Mouse (Mus musculus) embryonic facial prominence, embryonic 10.5 days (tissue): Measurements from ENCODE around the gene Nfe2l1. TPM values are rescaled to one million over a fixed set of nuclear protein-coding genes. Genes with fewer than 3 reads are reported as not detected.
"Not testable (repeated sequence)": the region's sequence is repeated elsewhere in the genome, so short reads cannot be mapped to it uniquely, and the experiment has no call there.

Experiments used
- DNase-seq: peaks from one replicate; pipeline ENCODE4 v3.0.0-alpha.2; 2017; ENCODE audit warnings: low spot score
- H3K27ac ChIP-seq: fragments of 300-500 bp; sonication (generic); replicated peaks from 2 replicates; pipeline ENCODE4 v1.5.1; 2016; ENCODE audit warnings: mild to moderate bottlenecking
- H3K27me3 ChIP-seq: fragments of 300-500 bp; sonication (generic); replicated peaks from 2 replicates; pipeline ENCODE4 v1.6.1; 2016; ENCODE audit warnings: low read depth, mild to moderate bottlenecking; ENCODE audit not compliant: poor library complexity, severe bottlenecking
- H3K36me3 ChIP-seq: fragments of 300-500 bp; sonication (generic); replicated peaks from 2 replicates; pipeline ENCODE4 v1.6.1; 2016; ENCODE audit warnings: mild to moderate bottlenecking, moderate library complexity
- H3K4me1 ChIP-seq: fragments of 300-500 bp; sonication (generic); 2 replicates; pipeline ENCODE4 v1.6.1; 2016
- H3K4me3 ChIP-seq: fragments of 300-500 bp; sonication (generic); 2 replicates; pipeline ENCODE4 v1.5.1; 2016; ENCODE audit warnings: mild to moderate bottlenecking, moderate library complexity
- H3K9me3 ChIP-seq: fragments of 300-500 bp; sonication (generic); 2 replicates; pipeline ENCODE4 v1.6.1; 2016; ENCODE audit warnings: mild to moderate bottlenecking
- WGBS: fragments of 180-500 bp; shearing (Covaris S2); methylation state at CpG from one replicate; pipeline ENCODE4 v1.1.7; 2016; 5-methylcytosine and 5-hydroxymethylcytosine counted together
- polyA plus RNA-seq: library from polyadenylated mRNA; unstranded; fragments of >200 nt; fragmentation: Nextera tagmentation; extraction: Ambion mirVana; gene quantifications from 2 replicates; pipeline ENCODE4 v1.2.1, GENCODE M21; 2016

The Nfe2l1 gene
- polyA plus RNA-seq, 1 experiment from 2014 or later = 65.4 TPM

DNA sequence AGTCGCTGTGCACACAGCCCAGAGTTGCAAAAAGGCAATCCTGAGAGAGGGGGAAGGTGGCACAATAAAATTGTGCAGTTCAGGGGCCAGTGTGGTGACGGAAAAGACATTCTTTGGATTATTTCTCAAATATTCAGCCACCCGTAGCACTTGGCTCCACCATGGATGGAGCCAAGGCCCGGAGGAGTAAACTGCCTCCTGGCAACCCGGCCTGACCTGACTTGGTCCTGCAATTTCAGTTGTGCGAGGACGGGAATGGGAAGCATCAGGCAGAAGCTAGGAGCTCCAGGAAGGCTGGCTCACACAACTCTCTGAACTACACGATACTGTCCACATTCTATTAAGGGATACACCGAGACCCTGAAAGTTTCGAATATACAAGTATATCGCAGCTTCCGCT, 32.8 kb upstream of the Nfe2l1 start:
- no peaks in the 10 kb centered on the region for H3K9me3 ChIP-seq
- H3K27ac ChIP-seq = 0 out of 2 replicates have a peak overlapping the region, but pooled peaks have one; percentile 40
- peaks cover 41% of the 10 kb centered on the region for H3K4me1 ChIP-seq
- no peak for DNase-seq
- peaks cover 4% of the 10 kb centered on the region; the same call in 1 of the 2 replicates for H3K27me3 ChIP-seq
- no peaks in the 10 kb centered on the region for H3K36me3 ChIP-seq
- peak overlapping the region; percentile 60 for H3K4me3 ChIP-seq
- WGBS = 74% methylated on average over 12 of the region's 12 CpGs

DNA sequence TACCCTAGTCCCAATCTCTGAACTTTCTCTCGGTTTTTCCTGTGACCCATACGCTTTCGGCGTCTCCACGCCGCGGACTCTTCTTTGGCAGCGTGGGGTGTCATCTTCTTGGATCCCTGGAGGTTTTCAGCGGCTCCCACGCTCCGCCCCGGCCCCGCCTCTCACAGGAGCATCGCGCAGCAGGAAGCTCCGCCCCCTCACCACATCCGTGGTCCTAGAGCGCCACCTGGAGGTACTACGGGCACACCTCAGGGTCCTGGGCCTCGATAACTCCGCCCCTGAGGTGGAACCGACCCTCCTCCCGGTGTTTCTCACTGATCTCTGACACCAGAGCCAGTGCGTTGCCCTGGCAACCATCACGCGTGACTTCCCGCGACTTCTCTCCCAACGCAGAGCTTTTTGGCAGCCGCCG, 32.1 kb upstream of the Nfe2l1 start:
- no peaks in the 10 kb centered on the region for H3K9me3 ChIP-seq
- H3K27me3 ChIP-seq = peaks cover 4% of the 10 kb centered on the region; the same call in 1 of the 2 replicates
- H3K36me3 ChIP-seq = no peaks in the 10 kb centered on the region
- DNase-seq = peak; percentile 96
- peaks cover 41% of the 10 kb centered on the region for H3K4me1 ChIP-seq
- H3K27ac ChIP-seq = 0 out of 2 replicates have a peak overlapping the region, but pooled peaks have one; percentile 40
- H3K4me3 ChIP-seq = peak overlapping the region; percentile 60
- under 1% methylated on average over 31 of the region's 31 CpGs for WGBS

DNA sequence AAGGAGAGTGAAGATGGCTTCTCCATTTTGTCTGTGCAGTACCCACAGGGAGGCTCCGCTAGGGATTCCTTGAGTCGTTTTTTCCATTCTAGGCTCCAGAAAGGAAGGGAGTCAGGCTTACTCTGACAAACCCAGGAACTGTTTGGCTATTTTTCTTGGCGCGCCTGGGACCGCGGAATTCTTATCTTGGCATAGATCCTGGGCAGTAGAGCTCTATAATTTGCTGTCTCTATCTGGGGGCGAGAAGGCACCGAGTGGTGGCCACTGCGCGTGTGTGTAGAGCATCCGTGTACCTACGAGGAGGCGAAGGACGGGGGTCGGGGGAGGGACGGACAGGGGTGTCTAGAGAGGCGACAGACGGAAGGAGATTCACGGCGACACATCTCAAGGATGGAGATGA, 31.7 kb upstream of the Nfe2l1 start:
- Histone ChIP-seq H3K27me3 (peaks cover 4% of the 10 kb centered on the region; the same call in 1 of the 2 replicates), H3K4me1 (peaks cover 41% of the 10 kb centered on the region), H3K27ac (no peak overlapping the region), H3K36me3 (no peaks in the 10 kb centered on the region), H3K4me3 (peak overlapping the region; percentile 60), H3K9me3 (no peaks in the 10 kb centered on the region)
- 1% methylated on average over 20 of the region's 20 CpGs for WGBS
- DNase-seq = no peak

DNA sequence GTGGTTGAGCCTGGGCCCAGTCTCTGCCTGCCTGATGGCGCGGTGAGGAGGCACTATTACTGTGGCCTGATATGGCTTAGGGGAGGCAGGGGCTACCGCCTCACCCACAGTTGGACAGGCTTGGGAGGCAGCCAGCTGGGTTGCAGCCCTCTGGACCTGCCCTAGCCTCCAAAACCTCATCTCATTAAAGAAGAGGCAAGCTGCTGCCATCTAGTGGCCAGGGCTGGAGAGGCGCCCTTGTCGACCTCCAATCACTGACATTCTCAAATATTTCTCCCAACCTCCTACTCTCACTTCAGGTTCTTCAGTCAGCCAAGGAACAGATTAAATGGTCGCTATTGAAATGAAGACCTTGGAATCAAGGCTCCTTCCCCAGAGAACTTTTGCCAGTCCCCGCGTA, 30.8 kb upstream of the Nfe2l1 start:
- Histone ChIP-seq H3K36me3 (no peaks in the 10 kb centered on the region), H3K27me3 (peaks cover 4% of the 10 kb centered on the region; the same call in 1 of the 2 replicates), H3K27ac (no peak overlapping the region), H3K4me1 (peaks cover 41% of the 10 kb centered on the region), H3K4me3 (peak overlapping the region; percentile 60; the same call in 1 of the 2 replicates), H3K9me3 (no peaks in the 10 kb centered on the region)
- WGBS = 9% methylated on average over 8 of the region's 8 CpGs
- peak; percentile 86 for DNase-seq

DNA sequence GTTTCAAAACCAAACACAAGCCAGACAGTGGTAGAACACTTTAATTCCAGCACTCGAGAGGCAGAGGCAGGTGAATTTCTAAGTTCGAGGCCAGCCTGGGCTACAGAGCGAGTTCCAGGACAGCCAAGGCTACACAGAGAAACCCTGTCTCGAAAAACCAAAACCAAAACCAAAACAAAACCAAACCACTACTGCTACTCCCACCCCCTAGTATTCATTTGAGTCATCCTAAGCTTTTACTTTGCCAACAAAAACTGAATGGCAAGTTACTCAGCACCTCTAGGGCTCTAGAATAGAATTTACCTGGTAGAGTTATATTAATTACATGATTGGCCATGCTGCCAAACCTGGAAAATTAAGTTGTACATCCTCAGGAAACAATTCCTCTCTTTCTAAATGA, 29.9 kb upstream of the Nfe2l1 start:
- no peak for DNase-seq

DNA sequence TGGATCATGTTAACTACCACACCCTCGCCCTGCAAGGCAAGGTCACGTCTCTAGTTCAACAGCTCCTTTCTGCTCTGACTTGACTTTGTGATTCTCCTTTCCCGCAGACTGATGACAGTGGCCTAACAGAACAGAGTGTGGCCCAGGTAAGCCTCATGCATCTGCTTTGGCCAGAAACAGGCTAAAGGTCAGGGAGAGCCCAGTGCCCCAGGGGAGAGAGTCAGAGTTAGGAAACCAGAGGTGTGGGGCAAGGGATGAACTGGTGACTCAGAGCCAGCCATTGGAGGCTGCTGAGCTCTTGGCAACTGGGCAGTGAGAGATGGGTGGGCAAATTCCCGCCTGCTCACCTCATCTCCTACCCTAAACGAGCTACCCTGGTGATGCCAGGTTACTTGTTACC, 27.7 kb upstream of the Nfe2l1 start:
- Histone ChIP-seq H3K4me3 (no peak overlapping the region), H3K27me3 (no peaks in the 10 kb centered on the region), H3K27ac (no peak overlapping the region), H3K36me3 (no peaks in the 10 kb centered on the region), H3K9me3 (no peaks in the 10 kb centered on the region), H3K4me1 (peaks cover 22% of the 10 kb centered on the region)
- WGBS = 77% methylated on average over 5 of the region's 5 CpGs
- DNase-seq = no peak

More for the DNA sequence above, 29.9 kb upstream of the Nfe2l1 start:
- WGBS = 94% methylated on average over 4 of the region's 4 CpGs
- Histone ChIP-seq H3K27me3 (peaks cover 4% of the 10 kb centered on the region; the same call in 1 of the 2 replicates), H3K4me3 (no peak overlapping the region), H3K27ac (no peak overlapping the region), H3K4me1 (peaks cover 41% of the 10 kb centered on the region), H3K36me3 (no peaks in the 10 kb centered on the region), H3K9me3 (no peaks in the 10 kb centered on the region)

DNA sequence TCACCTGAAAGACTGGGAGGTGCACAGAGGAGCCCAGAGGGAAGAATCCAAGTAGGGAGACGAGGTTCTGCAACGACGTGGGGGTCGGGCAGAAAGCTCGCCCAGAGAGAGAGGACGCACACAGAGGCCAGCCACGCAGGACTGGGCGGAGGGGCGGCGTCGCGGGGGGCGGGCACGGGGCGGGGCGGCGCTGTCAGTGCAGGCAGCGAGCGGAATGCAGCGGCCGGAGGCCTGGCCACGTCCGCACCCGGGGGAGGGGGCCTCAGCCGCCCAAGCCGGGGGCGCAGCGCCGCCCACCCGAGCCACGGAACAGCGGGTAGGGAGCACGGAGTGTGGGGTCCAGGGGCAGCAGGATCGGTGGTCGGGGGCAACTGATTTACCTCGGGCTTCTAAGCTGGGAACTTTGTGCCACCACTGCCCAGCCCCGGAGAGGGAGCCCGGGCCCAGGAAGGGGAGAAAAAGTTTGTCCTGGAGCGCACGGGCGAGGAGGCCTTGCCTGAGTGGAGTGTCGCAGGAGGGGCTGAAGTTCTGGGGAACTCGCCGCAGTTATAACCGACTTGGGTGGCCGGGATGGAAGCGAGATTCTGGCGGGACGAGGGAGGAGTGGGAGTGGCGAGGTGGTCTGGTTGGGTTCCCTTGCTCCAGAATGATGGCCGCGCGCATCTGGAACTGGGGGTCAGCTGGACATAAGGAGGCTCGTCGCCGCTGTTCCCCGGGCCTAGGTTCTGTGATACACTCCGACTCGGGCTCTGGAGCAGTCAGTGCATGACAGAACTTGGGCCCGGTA, 20.1 kb upstream of the Nfe2l1 start, which contains the start of gene Copz2:
Gene Copz2, plus strand, starts transcription at position 190 of the 787 bp plus-strand sequence.
- no peaks in the 10 kb centered on the region for H3K36me3 ChIP-seq
- H3K27me3 ChIP-seq = peaks cover 13% of the 10 kb centered on the region
- peak within 1 kb of the TSS; percentile 87 for H3K4me3 ChIP-seq
- 1% methylated on average over 60 of the region's 60 CpGs for WGBS
- H3K4me1 ChIP-seq = peaks cover 29% of the 10 kb centered on the region
- H3K9me3 ChIP-seq = no peaks in the 10 kb centered on the region
- peak; percentile 83 for DNase-seq
- H3K27ac ChIP-seq = peak within 1 kb of the TSS; percentile 82

DNA sequence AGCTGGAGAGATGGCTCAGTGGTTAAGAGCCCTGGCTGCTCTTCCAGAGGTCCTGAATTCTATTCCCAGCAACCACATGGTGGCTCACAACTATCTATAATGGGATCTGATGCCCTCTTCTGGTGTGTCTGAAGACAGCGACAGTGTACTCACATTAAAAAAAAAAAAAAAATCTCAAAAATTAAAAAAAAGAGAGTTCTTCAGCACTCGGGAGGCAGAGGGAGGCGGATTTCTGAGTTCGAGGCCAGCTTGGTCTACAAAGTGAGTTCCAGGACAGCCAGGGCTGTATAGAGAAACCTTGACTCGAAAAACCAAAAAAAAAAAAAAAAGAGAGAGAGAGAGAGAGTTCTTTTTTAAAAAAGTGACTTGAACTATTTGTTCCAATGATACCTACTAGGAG, 19.4 kb upstream of the Nfe2l1 start:
- H3K4me3 ChIP-seq = peak overlapping the region; percentile 87
- not testable (repeated sequence) for H3K9me3 ChIP-seq, DNase-seq, H3K36me3 ChIP-seq, H3K27ac ChIP-seq
- WGBS = 75% methylated on average over 5 of the region's 5 CpGs
- peaks cover 29% of the 10 kb centered on the region for H3K4me1 ChIP-seq
- H3K27me3 ChIP-seq = peaks cover 13% of the 10 kb centered on the region

DNA sequence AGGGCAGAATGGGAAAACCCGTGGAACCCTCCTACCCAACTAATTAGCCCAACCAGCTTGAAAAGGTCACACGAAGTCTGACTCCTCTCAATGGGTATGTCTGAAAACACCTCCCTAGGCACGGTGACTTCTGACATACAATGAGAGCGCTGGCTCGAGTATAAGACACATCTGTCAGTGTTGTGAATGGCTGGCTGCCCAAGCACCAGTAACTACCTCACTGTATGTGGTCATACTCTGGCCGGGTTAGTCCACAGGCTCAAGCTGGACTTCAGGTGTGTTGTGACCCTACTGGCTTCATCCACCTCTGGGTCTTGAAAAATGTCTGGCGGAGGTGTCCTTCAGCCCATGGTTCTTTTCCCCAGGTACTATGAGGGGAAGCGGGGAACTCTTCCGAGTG, 18.9 kb upstream of the Nfe2l1 start:
- 66% methylated on average over 9 of the region's 9 CpGs for WGBS
- Histone ChIP-seq H3K27ac (no peak overlapping the region), H3K27me3 (peaks cover 13% of the 10 kb centered on the region), H3K4me1 (peaks cover 29% of the 10 kb centered on the region), H3K36me3 (no peaks in the 10 kb centered on the region), H3K4me3 (no peak overlapping the region), H3K9me3 (no peaks in the 10 kb centered on the region)
- DNase-seq = no peak

DNA sequence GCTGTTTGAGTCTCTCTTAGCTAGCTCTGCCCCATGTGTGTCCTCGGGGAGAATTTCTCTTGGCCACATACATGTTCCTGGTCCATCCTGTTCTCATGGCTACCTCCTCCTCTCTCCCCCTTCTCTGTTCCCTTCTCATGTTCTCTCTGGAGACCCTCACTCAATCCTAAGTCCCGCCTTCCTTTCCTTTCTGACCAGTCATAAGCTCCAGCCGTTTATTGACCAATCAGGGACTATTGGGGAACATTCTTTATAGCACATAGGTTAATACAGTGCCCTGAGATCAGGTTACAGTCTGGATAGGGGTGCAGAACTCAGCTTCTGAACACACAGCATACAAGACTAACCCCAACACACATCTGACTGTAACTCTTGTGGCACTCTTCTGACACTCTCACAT, 17.5 kb upstream of the Nfe2l1 start:
- H3K27ac ChIP-seq = peak overlapping the region; percentile 26; the same call in 1 of the 2 replicates
- no peaks in the 10 kb centered on the region for H3K36me3 ChIP-seq
- DNase-seq = peak; percentile 48
- H3K4me1 ChIP-seq = peaks cover 29% of the 10 kb centered on the region
- H3K4me3 ChIP-seq = no peak overlapping the region
- 52% methylated on average over 3 of the region's 3 CpGs for WGBS
- H3K9me3 ChIP-seq = no peaks in the 10 kb centered on the region
- peaks cover 13% of the 10 kb centered on the region for H3K27me3 ChIP-seq

DNA sequence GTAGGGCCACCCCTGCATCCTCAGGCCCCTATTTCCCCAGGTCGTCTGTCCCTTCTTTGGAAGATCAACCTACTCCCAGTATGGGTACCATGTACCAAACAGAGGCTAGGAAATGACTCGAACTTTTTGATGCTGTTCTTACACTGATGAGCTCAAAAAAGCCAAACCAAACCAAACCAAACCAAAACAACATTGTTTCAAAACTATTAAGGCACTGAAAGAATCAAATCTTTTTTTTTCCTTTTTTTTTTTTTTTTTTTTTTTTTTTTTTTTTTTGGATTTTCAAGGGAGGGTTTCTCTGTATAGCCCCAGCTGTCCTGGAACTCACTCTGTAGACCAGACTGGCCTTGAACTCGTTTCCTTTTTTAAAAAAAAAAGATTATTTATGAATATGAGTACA, 13.9 kb upstream of the Nfe2l1 start:
- no peak overlapping the region for H3K4me3 ChIP-seq
- H3K4me1 ChIP-seq = peaks cover 17% of the 10 kb centered on the region
- no peaks in the 10 kb centered on the region for H3K9me3 ChIP-seq
- H3K36me3 ChIP-seq = no peaks in the 10 kb centered on the region
- no peaks in the 10 kb centered on the region for H3K27me3 ChIP-seq
- H3K27ac ChIP-seq = no peak overlapping the region
- 64% methylated on average over 3 of the region's 3 CpGs for WGBS
- no peak for DNase-seq

DNA sequence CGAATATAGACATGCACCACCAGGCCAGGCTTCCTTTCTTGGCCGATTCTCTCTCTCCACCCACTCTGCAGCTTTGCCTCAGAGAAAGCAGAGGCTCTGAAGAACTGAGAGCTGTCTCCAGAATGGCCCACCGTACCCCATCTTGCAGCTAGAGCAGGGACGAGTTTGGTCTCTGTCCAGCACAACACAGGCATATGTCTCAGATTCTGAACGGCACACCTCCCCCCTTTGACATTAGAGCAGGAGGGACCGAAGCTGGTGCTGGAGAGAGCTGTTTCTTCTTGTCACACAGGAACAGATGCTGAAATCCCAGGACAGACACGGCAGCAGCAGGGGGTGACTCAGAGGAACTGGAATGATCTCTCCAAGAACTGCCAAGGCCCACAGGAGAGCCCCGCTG, 10.5 kb upstream of the Nfe2l1 start:
- Histone ChIP-seq H3K27ac (no peak overlapping the region), H3K27me3 (no peaks in the 10 kb centered on the region), H3K36me3 (no peaks in the 10 kb centered on the region), H3K9me3 (no peaks in the 10 kb centered on the region), H3K4me3 (no peak overlapping the region), H3K4me1 (peaks cover 16% of the 10 kb centered on the region)
- 49% methylated on average over 8 of the region's 8 CpGs for WGBS
- no peak for DNase-seq

DNA sequence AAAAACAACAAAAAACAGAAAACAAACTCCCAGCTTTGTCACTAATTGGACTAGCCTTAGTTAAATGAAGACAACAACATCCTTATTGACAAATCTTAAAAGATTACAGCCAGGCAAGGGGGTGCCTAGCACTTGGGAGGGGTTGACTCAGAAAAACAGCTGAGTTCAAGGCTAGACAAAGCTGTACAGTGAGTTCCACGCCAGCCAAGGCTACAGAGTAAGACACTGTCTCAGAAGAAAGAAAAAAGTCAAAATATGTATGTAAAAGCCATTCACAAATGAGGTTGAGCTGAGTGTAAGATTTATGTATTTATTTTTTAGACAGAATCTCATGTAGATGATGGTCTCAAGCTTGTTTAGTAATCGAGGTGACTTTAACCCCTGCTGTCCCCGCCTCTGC, 10.1 kb upstream of the Nfe2l1 start:
- no peak for DNase-seq
- Histone ChIP-seq H3K9me3 (no peaks in the 10 kb centered on the region), H3K27ac (no peak overlapping the region), H3K27me3 (no peaks in the 10 kb centered on the region), H3K4me3 (no peak overlapping the region), H3K4me1 (peaks cover 16% of the 10 kb centered on the region), H3K36me3 (no peaks in the 10 kb centered on the region)
- 80% methylated on average over 3 of the region's 3 CpGs for WGBS
